Mouse (Mus musculus) R1 (cell line): ENCODE data around the gene Doxl2.
A peak's percentile ranks its signal among the peaks of the same experiment; 100 is the strongest.

Experiments used
- DNase-seq: peaks from one replicate; pipeline ENCODE4 v3.0.0-alpha.2; 2018; ENCODE audit warnings: low read depth, low spot score

The Doxl2 gene

DNA sequence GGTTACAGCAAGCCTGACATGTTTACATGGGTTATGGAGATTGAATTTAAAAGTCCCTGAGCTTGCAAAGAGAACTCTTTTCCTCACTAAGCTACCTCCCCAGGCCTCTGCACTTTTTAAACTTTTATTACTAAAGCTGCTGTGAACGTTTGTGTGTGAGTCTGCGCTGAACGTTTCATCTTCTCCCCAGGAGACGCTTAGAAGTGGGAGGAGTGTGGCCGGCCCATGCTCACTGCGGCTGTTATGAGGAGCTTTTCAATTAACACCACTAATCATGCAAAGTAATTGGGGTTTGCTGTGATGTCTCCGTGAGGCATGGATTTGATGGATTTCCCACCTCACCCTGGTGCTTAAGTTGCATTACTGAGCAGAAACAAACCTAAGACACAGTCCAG lies 34.4 kb downstream of the Doxl2 start:
- no peak for DNase-seq

DNA sequence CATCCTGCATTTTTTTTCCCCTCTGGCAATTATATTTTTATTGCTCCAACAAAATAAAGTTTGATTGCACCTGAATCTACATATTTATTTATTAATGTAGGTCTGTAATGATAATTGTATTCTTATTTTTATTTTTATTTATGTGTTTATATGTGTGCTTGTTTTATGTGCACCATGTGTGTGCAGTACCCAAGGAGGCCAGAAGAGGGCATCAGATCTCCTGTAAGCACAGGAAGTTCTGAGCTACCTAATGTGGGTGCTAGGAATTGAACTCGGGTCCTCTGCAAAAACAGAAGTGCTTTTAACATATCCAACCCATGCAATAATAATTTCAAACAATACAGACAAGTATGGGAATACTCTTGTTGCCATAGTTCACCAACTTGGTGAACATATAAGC lies 34.9 kb downstream of the Doxl2 start:
- peak; percentile 72 for DNase-seq

DNA sequence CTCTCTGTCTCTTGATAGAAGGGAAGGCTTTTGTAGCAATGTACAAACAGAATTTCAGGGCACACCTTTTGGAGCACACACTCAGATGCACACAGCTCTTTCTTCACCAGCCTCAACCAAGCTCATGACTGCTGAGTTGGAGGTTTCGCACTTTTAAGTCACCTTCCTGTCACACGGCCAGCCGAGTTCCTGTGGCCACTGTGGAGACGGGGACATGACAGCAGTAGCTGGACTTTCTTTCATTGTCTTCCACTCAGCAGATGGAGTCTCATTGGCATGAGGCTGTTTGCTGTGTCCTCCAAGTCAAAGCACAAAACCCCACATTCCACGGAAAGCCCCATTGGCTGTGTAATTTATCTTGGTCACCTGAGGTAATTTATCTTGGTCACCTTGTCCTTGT lies 36.4 kb downstream of the Doxl2 start:
- no peak for DNase-seq

DNA sequence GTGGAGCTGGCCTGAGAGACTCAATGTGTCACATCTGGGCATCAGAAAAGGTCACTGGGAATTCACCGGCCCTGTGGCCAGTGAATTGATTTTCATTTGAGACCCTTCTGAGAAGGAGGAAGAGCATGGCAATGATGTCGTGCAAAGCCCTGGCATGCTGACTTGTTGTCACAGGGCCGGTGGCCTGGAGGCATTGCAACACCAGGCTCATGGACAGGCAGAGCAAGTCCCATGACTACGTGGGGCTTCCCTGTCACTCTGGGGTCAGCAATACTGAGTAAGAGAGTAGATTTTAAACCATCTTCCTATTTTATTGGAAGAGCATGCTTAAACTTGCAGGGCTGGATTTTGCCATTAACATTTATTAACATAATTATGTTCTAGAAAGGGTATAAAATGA lies 38.3 kb downstream of the Doxl2 start:
- no peak for DNase-seq

DNA sequence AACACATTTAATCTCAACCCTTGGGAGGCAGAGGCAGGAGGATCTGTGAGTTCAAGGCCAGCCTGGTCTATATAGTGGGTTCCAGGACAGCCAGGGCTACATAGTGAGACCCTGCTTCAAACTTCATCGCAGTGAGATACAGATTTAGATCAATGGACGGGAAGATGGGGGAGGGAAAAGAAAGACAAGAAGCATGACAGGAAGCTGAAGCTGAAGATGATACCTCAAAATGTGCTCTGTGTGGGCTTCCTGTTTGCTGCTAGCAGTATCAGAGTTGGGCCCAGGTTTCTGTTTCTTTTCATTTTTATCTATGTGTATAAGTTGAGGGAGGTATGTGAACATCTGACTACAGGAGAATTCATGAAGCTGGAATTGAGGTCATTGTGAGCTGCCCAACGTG lies 38.7 kb downstream of the Doxl2 start:
- no peak for DNase-seq

DNA sequence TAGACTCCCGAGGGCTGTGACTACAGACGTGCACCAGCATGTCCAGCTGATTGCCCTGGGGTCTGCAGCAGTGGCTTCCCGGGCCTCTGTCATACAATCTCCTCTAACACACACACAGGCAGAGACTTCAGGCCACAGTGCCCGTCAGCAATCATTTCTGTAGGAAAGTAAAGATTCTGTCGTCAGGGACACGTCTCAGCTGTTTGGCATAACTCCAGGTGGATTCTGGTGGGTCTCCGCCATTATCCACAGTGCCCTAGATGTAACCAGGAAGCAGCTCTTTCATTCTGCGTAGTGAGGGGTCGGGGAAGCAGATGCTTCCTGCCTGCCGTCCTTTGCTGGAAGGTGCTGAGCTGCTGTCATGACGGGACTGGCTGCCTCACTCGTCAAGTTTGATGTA lies 42.4 kb downstream of the Doxl2 start:
- no peak for DNase-seq

DNA sequence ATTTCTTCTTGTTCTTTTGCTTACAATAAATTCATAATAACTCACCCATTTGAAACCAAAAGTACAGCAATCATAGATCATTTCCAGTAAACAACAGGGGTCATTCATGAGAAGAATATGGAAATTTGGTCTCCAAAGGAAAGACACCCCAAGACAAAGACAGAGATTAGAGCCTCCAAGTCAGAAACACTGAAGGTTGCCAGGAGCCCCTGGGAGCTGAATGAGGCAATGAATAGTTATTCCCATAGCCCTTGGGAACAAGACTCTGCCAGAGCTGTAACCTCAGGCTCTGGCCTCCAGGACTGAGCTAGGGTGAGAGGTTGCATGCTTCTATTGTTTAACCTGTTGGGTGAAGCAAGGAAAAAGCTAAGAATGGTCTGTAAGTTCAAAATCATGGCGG lies 44.6 kb downstream of the Doxl2 start:
- peak; percentile 61 for DNase-seq

DNA sequence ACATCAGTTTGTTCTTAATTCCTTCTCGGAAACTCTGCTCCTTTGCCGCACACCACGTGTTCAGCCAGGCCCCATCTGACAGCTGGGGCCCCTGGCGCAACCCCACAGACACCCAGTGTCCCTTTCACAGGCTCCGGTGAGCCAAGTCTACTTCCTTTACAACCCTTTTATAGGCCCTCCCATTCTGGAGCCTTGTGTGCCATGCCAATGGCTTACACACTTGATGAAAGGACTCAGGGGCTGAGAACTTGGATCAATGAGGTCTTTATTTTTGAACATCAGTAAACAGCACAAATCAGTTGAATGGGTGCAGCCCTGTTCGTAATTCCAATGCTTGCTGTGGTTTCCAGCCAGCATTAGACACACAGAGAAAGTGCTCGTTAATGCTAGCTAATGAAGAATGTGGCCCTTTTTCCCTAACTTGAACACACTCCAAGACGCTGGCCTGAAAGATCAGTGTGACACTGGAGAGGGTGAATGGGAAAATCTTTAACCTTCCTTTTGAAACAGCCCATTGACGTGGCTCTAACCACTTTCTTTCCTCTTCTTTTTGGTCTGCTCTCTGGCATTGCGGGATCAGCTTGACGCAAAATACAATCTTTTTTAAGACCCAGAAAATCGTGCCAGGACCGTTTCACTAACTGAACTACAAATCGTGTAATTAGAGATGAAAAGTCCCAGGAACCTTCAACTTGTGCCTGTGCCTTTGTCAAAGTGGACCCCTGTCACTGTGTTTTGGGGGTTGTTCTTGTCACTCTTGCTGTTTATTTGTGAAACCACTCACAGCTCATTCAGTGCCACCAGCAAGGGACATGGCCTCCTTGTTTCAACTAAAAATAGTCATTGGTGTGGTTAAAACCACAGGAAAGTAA lies 46.6 kb downstream of the Doxl2 start:
- no peak for DNase-seq

DNA sequence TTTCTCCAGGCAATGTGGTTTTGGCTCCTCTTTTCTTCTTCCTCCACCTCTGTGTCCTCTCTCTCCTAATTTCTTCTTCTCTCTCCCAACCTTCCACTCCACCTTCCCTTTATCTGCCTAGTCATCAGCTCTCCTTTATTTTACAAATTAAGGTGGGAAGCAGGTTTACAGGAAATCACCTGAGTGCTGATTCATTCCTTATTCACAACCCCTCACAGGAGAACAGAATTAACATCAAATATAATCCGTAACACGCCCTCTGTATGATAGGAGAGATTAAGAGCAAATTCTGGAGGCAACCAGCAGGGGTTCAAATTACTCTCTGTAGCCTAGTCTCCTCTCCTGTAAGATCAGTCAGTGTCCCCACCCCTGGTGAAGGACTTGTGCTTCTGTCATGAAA lies 47.6 kb downstream of the Doxl2 start:
- peak; percentile 65 for DNase-seq

DNA sequence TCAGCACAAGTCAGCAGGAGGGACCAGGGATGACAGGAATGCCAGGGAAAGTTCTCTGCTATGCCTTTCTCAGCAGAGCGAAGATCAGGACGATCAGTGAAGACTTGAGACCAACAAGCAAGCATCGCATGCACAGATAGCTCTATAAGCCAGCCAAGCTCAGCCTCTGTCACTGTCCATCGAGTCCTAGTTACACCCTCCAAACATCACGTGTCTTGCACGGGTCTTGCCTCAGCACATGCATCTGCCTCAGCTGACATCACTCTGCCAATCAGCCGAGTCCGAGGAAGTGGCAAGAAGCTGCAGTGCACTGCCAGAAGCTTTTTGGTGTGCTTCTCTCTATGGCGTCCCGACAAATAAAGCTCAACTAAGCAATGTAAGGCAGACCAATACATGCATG lies 48.6 kb downstream of the Doxl2 start:
- peak; percentile 33 for DNase-seq

DNA sequence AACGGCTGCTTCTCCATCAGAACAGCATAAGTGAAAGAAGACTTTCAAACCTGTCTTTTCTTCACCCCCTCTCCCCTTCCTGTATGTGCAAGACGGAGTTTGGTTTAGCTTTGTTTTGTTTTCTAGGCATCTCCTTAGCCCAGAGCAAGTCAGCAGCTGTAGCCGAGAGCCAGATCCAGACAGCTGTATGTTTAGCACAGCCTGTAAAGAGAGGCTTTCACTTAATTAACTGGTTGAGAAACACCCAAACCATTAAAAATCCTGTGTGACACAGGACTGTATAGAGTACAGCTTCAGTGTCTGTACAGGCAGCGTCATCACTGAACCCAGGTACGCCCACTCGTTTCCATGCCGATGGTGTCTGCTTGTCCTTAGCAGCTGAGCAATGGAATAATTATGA lies 50.5 kb downstream of the Doxl2 start:
- DNase-seq = no peak

DNA sequence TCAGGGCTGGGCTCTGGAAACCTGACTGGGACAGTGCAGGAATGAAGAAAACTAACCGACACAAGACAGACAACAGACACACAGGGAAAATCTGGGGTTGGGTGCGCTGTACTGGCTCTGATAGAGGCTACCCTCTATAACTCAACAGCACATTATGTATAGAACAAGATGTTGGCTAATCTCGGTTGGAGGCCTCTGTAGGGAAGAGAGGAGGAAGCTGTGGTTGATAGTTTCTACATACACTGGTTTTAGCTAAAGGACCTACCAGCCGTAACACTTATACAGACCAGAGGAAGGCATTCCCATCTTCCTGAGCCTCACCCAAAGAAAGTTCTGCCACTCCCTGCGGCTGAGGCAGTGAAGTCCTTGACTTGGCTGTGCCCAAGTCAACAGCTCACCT lies 51.7 kb downstream of the Doxl2 start:
- no peak for DNase-seq

DNA sequence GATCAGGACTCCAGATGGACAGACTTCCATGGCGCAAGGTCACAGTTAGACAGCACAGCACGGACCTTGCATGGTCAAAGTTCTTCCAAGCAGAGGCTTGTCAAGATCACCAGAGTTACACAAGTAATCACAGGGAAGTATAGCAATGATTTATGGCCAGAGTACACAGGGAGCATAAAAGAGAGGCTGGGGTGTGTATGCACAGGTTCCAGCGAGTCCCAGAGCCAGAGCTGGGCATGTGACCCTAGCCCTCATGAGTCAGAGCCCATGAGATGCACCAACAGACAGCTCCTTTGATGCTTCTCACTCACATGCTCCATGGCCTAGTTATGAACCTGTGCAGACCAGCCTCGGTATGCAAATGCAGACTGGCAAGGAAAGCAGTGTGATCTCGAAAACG lies 53.3 kb downstream of the Doxl2 start:
- DNase-seq = no peak
